Mouse (Mus musculus): ENCODE measurements around the gene Crybg2.

DNA sequence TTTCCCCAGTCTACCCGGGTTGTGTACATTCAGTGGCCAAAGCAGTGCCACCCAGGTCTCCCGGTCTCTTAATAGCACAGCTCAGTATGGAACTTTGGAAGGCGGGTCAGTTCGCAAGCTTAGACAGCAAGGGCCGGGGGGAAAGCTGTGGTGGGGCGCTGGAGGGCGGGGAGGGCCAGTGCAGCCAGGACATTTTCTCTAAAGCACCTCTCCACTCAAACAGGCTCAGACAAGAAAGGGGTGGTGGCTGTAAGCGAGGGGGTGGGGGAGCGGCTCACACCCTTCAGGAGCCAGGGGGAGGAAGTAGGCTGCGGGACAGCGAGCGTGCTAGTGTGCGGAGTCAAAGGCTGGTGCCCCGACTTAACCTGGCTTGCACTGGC lies 68.4 kb downstream of the Crybg2 start:
- TF ChIP-seq POLR2A (IDR thresholded peaks at IDR 0.05; ENCODE audit: borderline replicate concordance, extremely low read depth, insufficient read depth, insufficient read length, poor library complexity, severe bottlenecking), result no peak
- TF ChIP-seq CTCF (IDR thresholded peaks at IDR 0.05; ENCODE audit: borderline replicate concordance, extremely low read depth, insufficient read depth, insufficient read length), result no peak
